Mouse (Mus musculus): ENCODE measurements around the gene Disc1.

DNA sequence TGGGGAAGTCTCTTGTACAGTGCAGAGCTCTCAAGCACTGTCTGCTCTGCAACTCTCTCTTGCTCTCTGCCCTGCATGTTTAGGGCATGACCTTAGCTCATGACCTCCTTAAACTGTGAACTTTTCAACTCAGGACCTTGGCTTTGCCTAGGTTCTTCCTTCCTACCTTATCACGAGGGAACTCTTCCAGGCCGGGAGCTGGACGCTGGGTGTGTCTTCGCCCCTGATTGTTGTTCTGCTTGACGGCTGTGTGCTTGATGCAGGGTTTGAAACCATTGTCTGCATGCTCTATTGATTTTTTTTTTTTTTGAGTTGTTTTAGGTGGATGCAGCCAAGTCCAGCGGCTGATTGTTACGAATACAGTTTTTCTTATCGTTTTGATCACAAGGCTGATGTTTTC is 29.9 kb upstream of the Disc1 start:
- TF ChIP-seq CTCF (IDR thresholded peaks at IDR 0.05; ENCODE audit: control insufficient read depth, insufficient read depth, low read length) (no peak), POLR2A (IDR thresholded peaks at IDR 0.05; ENCODE audit: borderline replicate concordance, control insufficient read depth, low read depth, low read length) (no peak)
